Mouse (Mus musculus) heart, adult 2 months (tissue): ENCODE results near the gene Prss37.

Experiments
- CTCF ChIP-seq: fragments of 200-600 bp; IDR thresholded peaks from 2 replicates; pipeline ENCODE4 v1.8.1; 2022; ENCODE audit warnings: antibody characterized with exemption, mild to moderate bottlenecking, moderate library complexity
- EP300 ChIP-seq: fragments of 200-500 bp; IDR thresholded peaks from 2 replicates; pipeline ENCODE4 v1.6.1; 2011; ENCODE audit warnings: low read depth, low read length, control low read depth; ENCODE audit not compliant: insufficient read depth

DNA sequence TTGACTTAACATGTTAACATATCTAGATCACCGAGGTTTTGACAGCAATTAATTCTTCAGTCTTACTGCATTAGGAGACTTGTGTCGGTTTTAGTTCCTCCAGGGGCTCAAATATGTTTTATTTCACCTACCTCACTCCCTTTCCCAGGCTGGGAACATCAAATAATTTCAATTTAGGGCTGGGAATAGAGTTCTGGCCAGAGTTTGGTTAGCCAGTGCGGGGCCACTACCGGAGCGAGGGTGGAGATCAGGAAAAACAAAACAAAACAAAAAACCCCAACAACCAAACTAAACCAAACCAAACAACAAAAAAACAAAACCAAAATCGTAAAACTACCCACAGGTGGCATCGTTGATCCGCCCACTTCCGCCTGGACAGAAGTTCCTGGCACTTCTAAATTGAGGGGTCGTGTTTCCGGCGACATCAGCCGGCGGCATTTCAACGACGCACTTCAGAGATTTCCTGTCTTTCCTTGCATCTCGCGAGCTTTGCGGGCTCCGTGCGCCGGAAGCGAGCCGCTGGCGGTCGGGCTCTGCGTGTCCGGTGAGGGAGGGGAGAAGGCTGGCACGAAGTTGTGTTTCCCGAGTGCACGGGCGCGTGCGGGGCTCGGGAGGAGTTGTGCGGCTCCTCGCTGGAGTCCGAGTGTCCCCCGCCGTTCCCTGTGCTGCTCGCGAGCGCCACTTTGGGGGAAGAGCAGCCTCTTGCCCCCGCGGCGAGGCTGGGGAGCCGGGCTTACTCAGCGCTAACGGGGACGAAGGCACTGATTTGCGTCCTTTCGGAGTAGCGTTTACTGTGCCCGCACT, 48.2 kb downstream of the Prss37 start, which contains the start of gene Ssbp1:
- TF ChIP-seq CTCF: peak; percentile 24; the same call in 1 of the 2 replicates
- peak; percentile 92 for TF ChIP-seq EP300
